Mouse (Mus musculus) kidney, embryonic 16.5 days (tissue): Measurements from ENCODE around the gene Fbxw2. TPM values are rescaled to one million over a fixed set of nuclear protein-coding genes. Genes with fewer than 3 reads are reported as not detected.
A peak's percentile ranks its signal among the peaks of the same experiment; 100 is the strongest.
"Not testable (repeated sequence)": the region's sequence is repeated elsewhere in the genome, so short reads cannot be mapped to it uniquely, and the experiment has no call there.

Experiments used
- ATAC-seq: fragments of 200-750 bp; cut with Nextera tagmentation; 2 replicates; pipeline ENCODE4 v1.8.0; 2017; ENCODE audit warnings: moderate TSS enrichment; ENCODE audit not compliant: low FRiP score, low TSS enrichment
- H3K27ac ChIP-seq: fragments of 300-500 bp; sonication (generic); 2 replicates; pipeline ENCODE4 v1.5.1; 2014; ENCODE audit warnings: low read length
- H3K27me3 ChIP-seq: fragments of 300-500 bp; sonication (generic); 2 replicates; pipeline ENCODE4 v1.6.1; 2014; ENCODE audit warnings: low read length, control low read depth, mixed read lengths; ENCODE audit not compliant: insufficient read depth
- H3K36me3 ChIP-seq: fragments of 300-500 bp; sonication (generic); 2 replicates; pipeline ENCODE4 v1.6.1; 2014; ENCODE audit warnings: low read length, control low read depth, mixed read lengths; ENCODE audit not compliant: insufficient read depth
- H3K4me1 ChIP-seq: fragments of 300-500 bp; sonication (generic); 2 replicates; pipeline ENCODE4 v1.6.1; 2014; ENCODE audit warnings: low read length, control low read depth, mixed read lengths; ENCODE audit not compliant: insufficient read depth
- H3K4me2 ChIP-seq: fragments of 300-500 bp; sonication (generic); replicated peaks from 2 replicates; pipeline ENCODE4 v1.6.1; 2014; ENCODE audit warnings: low read depth, low read length
- H3K4me3 ChIP-seq: fragments of 300-500 bp; sonication (generic); 2 replicates; pipeline ENCODE4 v1.5.1; 2014; ENCODE audit warnings: mild to moderate bottlenecking, low read length
- H3K9ac ChIP-seq: fragments of 300-500 bp; sonication (generic); replicated peaks from 2 replicates; pipeline ENCODE4 v1.6.1; 2014; ENCODE audit warnings: low read length
- H3K9me3 ChIP-seq: fragments of 300-500 bp; sonication (generic); 2 replicates; pipeline ENCODE4 v1.6.1; 2016; ENCODE audit warnings: low read length, control low read depth
- WGBS: fragments of 180-500 bp; shearing (Covaris S2); extraction: QIAGEN DNeasy Blood & Tissue Kit; methylation state at CpG from one replicate; pipeline ENCODE4 v1.1.7; 2014; 5-methylcytosine and 5-hydroxymethylcytosine counted together
- polyA plus RNA-seq: library from polyadenylated mRNA; unstranded; fragments of >200 nt; fragmentation: Nextera tagmentation; extraction: Ambion mirVana; gene quantifications from 2 replicates; pipeline ENCODE4 v1.2.1, GENCODE M21; 2015

The Fbxw2 gene
- polyA plus RNA-seq, 1 experiment from 2014 or later: 81.7 TPM

DNA sequence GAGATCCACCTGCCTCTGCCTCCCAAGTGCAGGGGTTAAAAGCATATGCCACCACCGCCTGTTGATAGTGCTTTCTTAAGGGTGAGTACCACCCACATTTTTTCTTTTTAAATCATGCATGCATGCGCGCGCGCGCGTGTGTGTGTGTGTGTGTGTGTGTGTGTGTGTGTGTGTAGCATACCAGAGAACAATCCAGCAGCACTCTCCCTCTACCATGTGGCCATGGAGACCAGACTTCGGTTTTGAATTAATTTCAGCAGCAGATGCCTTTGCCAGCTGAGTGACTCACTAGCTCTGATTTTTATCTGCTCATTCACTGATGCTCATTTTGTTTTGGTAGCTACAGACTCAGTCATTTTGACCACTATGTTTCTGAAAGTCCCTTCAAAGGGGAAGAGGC, 15.6 kb upstream of the Fbxw2 start:
- Histone ChIP-seq H3K27me3 (no peaks in the 10 kb centered on the region), H3K27ac (no peak overlapping the region), H3K4me1 (no peaks in the 10 kb centered on the region), H3K9me3 (no peaks in the 10 kb centered on the region), H3K9ac (no peak overlapping the region), H3K4me2 (no peak overlapping the region), H3K4me3 (no peak overlapping the region), H3K36me3 (no peaks in the 10 kb centered on the region)
- no peak for ATAC-seq
- WGBS: 87% methylated on average over 8 of the region's 8 CpGs

GRCm38 (mm10) chr2:34840143-34840542, 14.0 kb upstream of the Fbxw2 start:
- not testable (repeated sequence) for H3K9ac ChIP-seq, H3K4me2 ChIP-seq, H3K4me1 ChIP-seq, H3K4me3 ChIP-seq, H3K9me3 ChIP-seq, H3K27me3 ChIP-seq, H3K36me3 ChIP-seq, H3K27ac ChIP-seq, ATAC-seq
- WGBS: 76% methylated on average over 5 of the region's 5 CpGs

DNA sequence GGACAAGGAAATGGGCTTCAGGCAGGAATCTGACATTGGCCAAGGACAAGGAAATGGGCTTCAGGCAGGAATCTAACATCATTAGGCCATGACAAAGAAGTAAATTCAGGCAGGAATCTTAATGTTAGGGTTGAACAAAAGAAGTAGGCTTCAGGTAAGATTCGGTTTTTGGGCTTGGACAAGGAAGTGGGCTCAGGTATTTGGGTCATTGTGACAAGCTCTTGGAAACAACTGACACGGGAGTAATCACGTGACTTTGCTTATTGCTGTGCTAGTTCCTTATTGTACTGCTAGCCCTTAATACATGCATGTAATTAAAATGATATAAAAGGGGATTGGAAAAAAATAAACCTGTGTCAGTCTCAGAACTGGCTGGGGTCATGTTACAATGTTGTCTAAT, 9.6 kb upstream of the Fbxw2 start:
- H3K9ac ChIP-seq: no peak overlapping the region
- WGBS: 78% methylated on average over 3 of the region's 3 CpGs
- no peaks in the 10 kb centered on the region for H3K27me3 ChIP-seq
- no peak overlapping the region for H3K27ac ChIP-seq
- no peaks in the 10 kb centered on the region for H3K9me3 ChIP-seq
- H3K4me1 ChIP-seq: no peaks in the 10 kb centered on the region
- no peak overlapping the region for H3K4me3 ChIP-seq
- H3K4me2 ChIP-seq: no peak overlapping the region
- ATAC-seq: no peak
- no peaks in the 10 kb centered on the region for H3K36me3 ChIP-seq

DNA sequence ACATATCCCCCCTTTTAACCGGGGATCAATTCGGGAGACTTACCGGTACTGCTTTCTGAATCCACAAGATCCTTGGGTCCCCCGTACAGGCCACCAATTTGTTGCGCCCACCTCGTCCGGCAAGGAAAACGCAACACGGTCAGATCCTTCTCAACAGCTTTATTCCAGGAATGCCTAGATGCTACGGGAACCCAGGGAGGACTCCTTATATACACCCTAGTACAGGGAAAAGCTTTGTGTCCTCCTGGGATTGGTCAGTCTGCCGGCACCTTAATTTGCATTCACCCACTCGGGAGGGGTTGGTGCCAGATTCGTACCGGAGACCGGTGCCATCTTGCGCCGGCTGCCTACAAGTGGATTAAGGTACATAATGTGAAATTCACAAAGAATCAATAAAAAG, 7.5 kb upstream of the Fbxw2 start:
- WGBS: 89% methylated on average over 17 of the region's 17 CpGs
- no peak for ATAC-seq
- no peak overlapping the region for H3K9ac ChIP-seq
- H3K27ac ChIP-seq: no peak overlapping the region
- H3K27me3 ChIP-seq: no peaks in the 10 kb centered on the region
- no peak overlapping the region for H3K4me2 ChIP-seq
- no peak overlapping the region for H3K4me3 ChIP-seq
- H3K9me3 ChIP-seq: 0 out of 2 replicates have a peak, but pooled peaks cover 5% of the 10 kb centered on the region
- H3K4me1 ChIP-seq: no peaks in the 10 kb centered on the region
- H3K36me3 ChIP-seq: no peaks in the 10 kb centered on the region

GRCm38 (mm10) chr2:34832766-34833457, 6.8 kb upstream of the Fbxw2 start, which contains the start of gene Gm34653:
Gene Gm34653 (plus strand): TSS chr2:34833007.
- H3K4me2 ChIP-seq, H3K27ac ChIP-seq, H3K4me1 ChIP-seq, H3K36me3 ChIP-seq, H3K27me3 ChIP-seq, H3K9me3 ChIP-seq, ATAC-seq, H3K4me3 ChIP-seq, H3K9ac ChIP-seq: not testable (repeated sequence)
- WGBS: 74% methylated on average over 11 of the region's 11 CpGs

DNA sequence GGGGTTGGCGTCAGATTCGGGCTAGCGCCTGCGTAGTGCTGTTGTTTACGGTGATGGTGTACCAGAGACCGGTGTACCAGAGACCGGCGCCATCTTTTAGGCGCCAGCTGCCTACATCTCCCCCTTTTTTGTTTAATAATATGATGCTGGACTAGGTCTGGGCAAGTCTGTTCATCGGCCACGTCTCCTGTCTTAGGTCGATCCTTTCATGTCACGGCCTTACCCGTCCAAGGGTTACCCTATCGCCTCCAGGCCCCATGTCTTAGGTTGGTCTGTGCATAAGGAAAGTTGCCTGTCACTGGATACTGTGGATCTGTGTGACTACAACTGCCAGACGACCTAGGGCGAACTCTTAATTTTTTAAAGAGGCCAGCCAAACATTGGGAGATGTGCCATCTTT, 4.0 kb upstream of the Fbxw2 start:
- not testable (repeated sequence) for H3K27me3 ChIP-seq, H3K9me3 ChIP-seq, H3K36me3 ChIP-seq, H3K4me3 ChIP-seq, H3K4me2 ChIP-seq, H3K27ac ChIP-seq, H3K9ac ChIP-seq, H3K4me1 ChIP-seq, ATAC-seq
- 96% methylated on average over 17 of the region's 17 CpGs for WGBS

- no peak overlapping the region for H3K4me2 ChIP-seq
- ATAC-seq: no peak
- H3K4me1 ChIP-seq: peaks cover 13% of the 10 kb centered on the region
- no peaks in the 10 kb centered on the region for H3K27me3 ChIP-seq
- H3K9ac ChIP-seq: no peak overlapping the region
- no peak overlapping the region for H3K4me3 ChIP-seq
- WGBS: 84% methylated on average over 1 of the region's 1 CpGs
- H3K9me3 ChIP-seq: 0 out of 2 replicates have a peak, but pooled peaks cover 5% of the 10 kb centered on the region
- H3K36me3 ChIP-seq: no peaks in the 10 kb centered on the region
- H3K27ac ChIP-seq: no peak overlapping the region
Observed at GRCm38 (mm10) chr2:34828026-34828425, 1.9 kb upstream of the Fbxw2 start.

DNA sequence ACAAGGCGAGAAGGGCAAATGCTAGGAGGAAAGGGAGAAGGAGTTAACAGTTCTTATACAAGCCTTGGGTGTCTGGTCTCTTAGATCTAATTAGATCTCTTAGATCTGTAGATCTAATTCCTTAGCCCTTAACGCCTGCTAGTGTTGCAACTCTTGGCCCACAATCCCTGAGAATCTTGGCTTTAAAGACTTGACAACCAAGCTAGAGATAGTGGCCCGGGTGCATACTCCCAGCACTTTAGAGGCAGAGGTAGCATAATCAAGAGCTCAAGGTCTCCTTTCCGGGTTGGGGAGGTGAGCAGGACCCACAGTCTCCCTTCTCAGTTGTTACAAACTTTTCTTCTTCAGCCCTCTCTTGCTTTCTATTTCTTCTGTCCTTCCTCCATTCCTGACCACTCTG, 1.5 kb upstream of the Fbxw2 start:
- Histone ChIP-seq H3K27me3 (no peaks in the 10 kb centered on the region), H3K4me2 (no peak overlapping the region), H3K27ac (no peak overlapping the region), H3K9me3 (0 out of 2 replicates have a peak, but pooled peaks cover 5% of the 10 kb centered on the region), H3K4me3 (no peak overlapping the region), H3K36me3 (no peaks in the 10 kb centered on the region), H3K9ac (no peak overlapping the region), H3K4me1 (peaks cover 13% of the 10 kb centered on the region)
- no peak for ATAC-seq
- 87% methylated on average over 4 of the region's 4 CpGs for WGBS

GRCm38 (mm10) chr2:34826460-34827231, 535 bp upstream of the Fbxw2 start:
- 35% methylated on average over 20 of the region's 21 CpGs for WGBS
- Histone ChIP-seq H3K9me3 (0 out of 2 replicates have a peak, but pooled peaks cover 5% of the 10 kb centered on the region), H3K4me3 (peak overlapping the region; percentile 100), H3K4me1 (peaks cover 13% of the 10 kb centered on the region), H3K27ac (peak overlapping the region; percentile 57), H3K9ac (peak overlapping the region; percentile 98), H3K36me3 (no peaks in the 10 kb centered on the region), H3K4me2 (peak overlapping the region; percentile 86), H3K27me3 (no peaks in the 10 kb centered on the region)
- ATAC-seq: no peak

DNA sequence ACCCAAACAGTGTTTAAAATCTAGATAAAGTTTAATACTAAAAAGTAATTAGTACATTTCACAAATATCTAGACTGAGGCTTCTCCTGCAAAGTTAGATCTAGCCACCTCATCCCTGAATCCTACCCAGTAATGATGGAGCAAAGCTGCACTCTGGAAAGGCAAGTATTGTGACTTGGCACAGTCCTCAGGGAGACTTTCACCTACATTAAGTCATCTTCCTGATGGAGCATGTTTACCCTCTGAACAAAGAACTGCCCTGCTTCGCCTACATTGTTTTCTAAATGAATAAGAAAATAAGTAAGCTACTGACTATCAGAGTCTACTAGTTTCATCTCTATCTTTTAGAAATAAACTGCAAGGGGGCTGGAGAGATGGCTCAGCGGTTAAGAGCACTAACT, 7.6 kb downstream of the Fbxw2 start:
- Histone ChIP-seq H3K36me3 (peaks cover 17% of the 10 kb centered on the region), H3K27me3 (no peaks in the 10 kb centered on the region), H3K9me3 (no peaks in the 10 kb centered on the region), H3K4me3 (no peak overlapping the region), H3K4me1 (no peaks in the 10 kb centered on the region), H3K4me2 (no peak overlapping the region), H3K9ac (no peak overlapping the region), H3K27ac (no peak overlapping the region)
- whole genome bisulfite sequencing: 95% methylated on average over 2 of the region's 2 CpGs
- ATAC-seq: no peak
